Mouse (Mus musculus) small intestine, adult 2 months (tissue): ENCODE measurements around the gene Pabpc6. TPM values are rescaled to one million over a fixed set of nuclear protein-coding genes. Genes with fewer than 3 reads are reported as not detected.

Source experiments
- H3K27ac ChIP-seq: fragments of 200-500 bp; 2 replicates; pipeline ENCODE4 v1.5.1; 2012; ENCODE audit warnings: low read depth, low read length, control low read depth, inconsistent platforms; ENCODE audit not compliant: insufficient read depth
- H3K27me3 ChIP-seq: fragments of 200-500 bp; 2 replicates; pipeline ENCODE4 v1.6.1; 2012; ENCODE audit warnings: mild to moderate bottlenecking, moderate library complexity, low read length, inconsistent platforms; ENCODE audit not compliant: control insufficient read depth, insufficient read depth
- H3K36me3 ChIP-seq: fragments of 200-500 bp; 2 replicates; pipeline ENCODE4 v1.6.1; 2012; ENCODE audit warnings: mild to moderate bottlenecking, low read length, control low read depth, inconsistent platforms; ENCODE audit not compliant: control insufficient read depth, insufficient read depth
- H3K4me1 ChIP-seq: fragments of 200-500 bp; 2 replicates; pipeline ENCODE4 v1.6.1; 2012; ENCODE audit warnings: low read length, inconsistent platforms, mixed read lengths; ENCODE audit not compliant: control insufficient read depth, insufficient read depth, insufficient read length
- H3K4me3 ChIP-seq: fragments of 200-500 bp; 2 replicates; pipeline ENCODE4 v1.5.1; 2012; ENCODE audit warnings: low read depth, mild to moderate bottlenecking, control low read depth, inconsistent platforms, low read length, moderate library complexity
- CTCF ChIP-seq: fragments of 200-500 bp; IDR thresholded peaks from 2 replicates; pipeline ENCODE4 v1.5.1; 2012; ENCODE audit warnings: low read depth, mild to moderate bottlenecking, control low read depth, inconsistent platforms, low read length, moderate library complexity, mixed read lengths; ENCODE audit not compliant: insufficient replicate concordance, insufficient read length; ENCODE audit errors: extremely low read depth
- POLR2A ChIP-seq: fragments of 200-500 bp; IDR thresholded peaks from 2 replicates; pipeline ENCODE4 v1.6.1; 2012; ENCODE audit warnings: low read depth, mild to moderate bottlenecking, control low read depth, inconsistent platforms, low read length, moderate library complexity
- WGBS: fragments of 180-500 bp; shearing (Covaris S2); methylation state at CpG from one replicate; pipeline ENCODE4 v1.1.7; 2018; 5-methylcytosine and 5-hydroxymethylcytosine counted together
- polyA plus RNA-seq: library from polyadenylated mRNA; depleted of rRNA; stranded (reverse); fragments of >200 nt; gene quantifications from 2 replicates; pipeline ENCODE4 v1.2.3, GENCODE M21; 2012; rRNA removed

Pabpc6 gene
- polyA plus RNA-seq: not detected in 2 replicates

GRCm38 (mm10) chr17:9669283-9669905 lies at the start of gene Pabpc6:
Pabpc6 (minus strand) TSS chr17:9669717.
- Histone ChIP-seq H3K27ac (no peak within 1 kb of the TSS), H3K4me1 (no peaks in the 10 kb centered on the region), H3K4me3 (no peak within 1 kb of the TSS), H3K27me3 (no peaks in the 10 kb centered on the region), H3K36me3 (no peaks in the 10 kb centered on the region)
- TF ChIP-seq POLR2A: no peak
- no peak for TF ChIP-seq CTCF
- 91% methylated on average over 36 of the region's 36 CpGs for WGBS

DNA sequence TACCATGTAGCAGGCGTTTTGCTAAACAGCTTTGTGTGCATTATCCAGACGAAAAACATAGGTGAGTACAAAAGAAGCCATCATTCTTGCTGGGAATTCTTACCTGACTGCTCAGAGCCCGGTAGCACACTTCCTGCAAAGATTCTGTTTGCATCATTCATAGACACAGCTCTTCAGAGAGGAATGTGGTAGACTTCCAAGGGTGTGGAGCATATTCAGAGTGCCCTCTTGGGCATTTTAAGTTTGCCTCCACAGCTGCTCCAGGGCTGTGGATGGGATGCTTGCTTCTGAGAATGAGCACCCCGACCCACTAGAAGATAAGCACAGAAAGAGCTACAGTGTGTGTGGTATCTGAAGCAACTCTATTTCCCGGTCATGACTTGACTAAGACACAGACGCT lies 41.4 kb upstream of the Pabpc6 start:
- Histone ChIP-seq H3K4me1 (no peaks in the 10 kb centered on the region), H3K27ac (no peak overlapping the region), H3K36me3 (no peaks in the 10 kb centered on the region), H3K4me3 (no peak overlapping the region), H3K27me3 (no peaks in the 10 kb centered on the region)
- TF ChIP-seq CTCF: no peak
- no peak for TF ChIP-seq POLR2A
- 73% methylated on average over 6 of the region's 6 CpGs for WGBS

DNA sequence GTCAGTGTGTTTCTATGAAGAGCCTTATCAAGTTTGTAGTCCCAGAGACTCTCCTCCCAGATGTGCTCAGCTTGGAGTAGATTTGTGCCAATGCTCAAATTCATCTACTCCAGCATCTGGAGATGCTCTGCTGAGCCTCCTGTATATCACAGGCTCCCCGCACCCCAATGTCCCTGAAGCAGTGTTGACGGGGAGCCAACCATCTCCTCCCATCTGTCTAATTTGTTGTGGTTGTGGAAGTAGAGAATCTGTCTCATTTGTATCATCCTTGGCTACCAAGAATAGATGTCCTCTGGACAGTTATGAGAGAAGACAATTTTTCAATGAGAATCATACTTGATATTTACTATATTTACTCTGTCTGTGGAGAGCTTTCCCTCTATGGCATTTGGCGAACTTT lies 39.4 kb upstream of the Pabpc6 start:
- 85% methylated on average over 3 of the region's 3 CpGs for WGBS
- H3K4me3 ChIP-seq: no peak overlapping the region
- TF ChIP-seq CTCF: no peak
- no peak for TF ChIP-seq POLR2A
- no peak overlapping the region for H3K27ac ChIP-seq
- H3K27me3 ChIP-seq: no peaks in the 10 kb centered on the region
- no peaks in the 10 kb centered on the region for H3K4me1 ChIP-seq
- no peaks in the 10 kb centered on the region for H3K36me3 ChIP-seq

- TF ChIP-seq CTCF (no peak), POLR2A (no peak)
- Histone ChIP-seq H3K27ac (no peak overlapping the region), H3K4me1 (no peaks in the 10 kb centered on the region), H3K27me3 (no peaks in the 10 kb centered on the region), H3K36me3 (no peaks in the 10 kb centered on the region), H3K4me3 (no peak overlapping the region)
- WGBS: 61% methylated on average over 1 of the region's 1 CpGs
These were observed 37.8 kb upstream of the Pabpc6 start for GRCm38 (mm10) chr17:9707356-9707755.

- WGBS: 72% methylated on average over 7 of the region's 7 CpGs
- Histone ChIP-seq H3K4me1 (no peaks in the 10 kb centered on the region), H3K36me3 (no peaks in the 10 kb centered on the region), H3K4me3 (no peak overlapping the region), H3K27ac (no peak overlapping the region), H3K27me3 (no peaks in the 10 kb centered on the region)
- TF ChIP-seq POLR2A (no peak), CTCF (no peak)
These were observed 28.2 kb upstream of the Pabpc6 start for GRCm38 (mm10) chr17:9697763-9698162.

GRCm38 (mm10) chr17:9691251-9691650 lies 21.7 kb upstream of the Pabpc6 start:
- Histone ChIP-seq H3K36me3 (no peaks in the 10 kb centered on the region), H3K4me1 (no peaks in the 10 kb centered on the region), H3K4me3 (no peak overlapping the region), H3K27ac (no peak overlapping the region), H3K27me3 (no peaks in the 10 kb centered on the region)
- WGBS: 59% methylated on average over 4 of the region's 4 CpGs
- no peak for TF ChIP-seq CTCF
- TF ChIP-seq POLR2A: no peak

GRCm38 (mm10) chr17:9683539-9684155 lies 14.1 kb upstream of the Pabpc6 start:
- Histone ChIP-seq H3K4me1 (no peaks in the 10 kb centered on the region), H3K27ac (no peak overlapping the region), H3K36me3 (no peaks in the 10 kb centered on the region), H3K4me3 (no peak overlapping the region), H3K27me3 (no peaks in the 10 kb centered on the region)
- TF ChIP-seq CTCF: no peak
- TF ChIP-seq POLR2A: no peak
- 46% methylated on average over 4 of the region's 4 CpGs for WGBS
